Mouse (Mus musculus) kidney, adult 9 months (tissue): ENCODE measurements around the gene Akap6.
"Not testable (repeated sequence)": the region's sequence is repeated elsewhere in the genome, so short reads cannot be mapped to it uniquely, and the experiment has no call there.

Experiments
- DNase-seq: peaks from one replicate; pipeline ENCODE4 v3.0.0; 2022

Akap6 gene

GRCm38 (mm10) chr12:52718392-52718791 is 19.2 kb downstream of the Akap6 start:
- DNase-seq: no peak

GRCm38 (mm10) chr12:52719232-52719631 is 20.0 kb downstream of the Akap6 start:
- no peak for DNase-seq

DNA sequence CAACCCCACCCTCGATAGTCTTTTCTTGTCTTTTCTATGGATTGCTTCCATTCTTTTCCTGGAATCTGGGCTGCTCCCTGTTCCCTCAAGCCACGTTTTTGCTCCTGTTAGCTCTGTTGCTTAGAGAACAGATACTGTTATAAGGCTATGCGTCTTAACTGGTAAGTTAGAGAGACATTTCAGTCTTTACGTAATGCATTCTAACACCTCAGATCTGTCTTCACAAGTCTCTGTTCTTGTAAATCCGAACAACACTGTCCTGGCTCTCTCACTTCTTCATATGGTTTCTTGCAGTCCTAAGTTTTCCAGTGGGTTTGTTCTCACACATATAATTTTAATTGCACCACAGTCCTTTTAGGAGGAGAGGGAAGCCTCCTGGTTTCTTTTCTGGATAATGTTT is 20.5 kb downstream of the Akap6 start:
- DNase-seq: no peak

GRCm38 (mm10) chr12:52724039-52724615 is 24.9 kb downstream of the Akap6 start:
- DNase-seq: not testable (repeated sequence)

DNA sequence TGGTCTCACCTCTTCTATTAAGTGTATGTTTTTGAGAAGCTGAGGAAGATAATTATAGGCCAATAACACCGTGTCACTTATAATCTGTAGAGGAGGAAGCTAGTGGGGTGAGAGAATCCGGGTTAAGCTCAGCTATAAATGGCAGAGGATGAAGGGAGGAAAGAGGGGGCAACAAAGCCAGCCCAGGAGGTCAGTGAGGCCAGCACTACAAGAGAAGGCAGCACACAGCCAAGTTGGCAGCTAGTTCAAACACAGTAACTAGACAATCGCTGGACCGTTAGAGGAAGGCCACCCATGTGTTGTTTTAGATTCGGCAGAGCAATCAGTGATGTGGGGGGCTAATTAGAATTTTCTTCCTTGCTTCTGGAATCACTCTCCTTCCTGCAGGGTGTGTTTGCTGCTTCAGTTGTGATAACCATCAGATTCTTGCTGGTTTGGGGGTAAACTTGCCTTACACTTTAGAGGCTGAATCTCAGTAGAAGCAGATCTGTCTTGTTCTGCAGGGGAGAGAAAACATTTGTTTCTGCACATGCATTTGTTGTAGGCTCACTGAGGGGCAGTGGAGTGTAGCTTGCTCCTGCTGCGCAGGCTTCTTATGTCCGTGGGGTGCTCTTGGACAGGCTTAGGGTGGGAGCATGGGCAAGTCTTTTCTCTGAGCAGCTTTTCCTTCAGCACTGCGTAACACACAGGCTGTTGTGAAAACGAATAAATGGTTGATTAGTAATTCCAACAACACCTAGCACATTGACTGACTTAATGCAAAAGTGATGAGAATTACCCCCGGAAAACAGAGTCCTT is 27.4 kb downstream of the Akap6 start:
- no peak for DNase-seq

GRCm38 (mm10) chr12:52729396-52729795 is 30.2 kb downstream of the Akap6 start:
- DNase-seq: no peak

DNA sequence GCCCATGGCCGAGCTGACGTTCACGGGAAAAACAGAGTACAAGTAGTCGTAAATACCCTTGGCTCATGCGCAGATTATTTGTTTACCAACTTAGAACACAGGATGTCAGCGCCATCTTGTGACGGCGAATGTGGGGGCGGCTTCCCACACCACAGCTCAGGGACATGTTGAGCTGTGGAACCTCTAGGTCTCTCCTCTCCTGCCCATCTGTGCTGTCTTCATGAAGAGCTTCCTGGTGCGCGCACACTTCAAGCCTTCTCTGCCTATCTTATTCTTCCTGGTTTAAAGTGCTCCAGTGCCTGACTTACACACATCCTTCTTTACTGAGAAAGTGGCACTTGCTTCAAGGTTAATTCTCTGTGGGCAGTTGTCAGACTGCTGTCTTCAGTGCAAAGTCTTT is 36.0 kb downstream of the Akap6 start:
- not testable (repeated sequence) for DNase-seq

DNA sequence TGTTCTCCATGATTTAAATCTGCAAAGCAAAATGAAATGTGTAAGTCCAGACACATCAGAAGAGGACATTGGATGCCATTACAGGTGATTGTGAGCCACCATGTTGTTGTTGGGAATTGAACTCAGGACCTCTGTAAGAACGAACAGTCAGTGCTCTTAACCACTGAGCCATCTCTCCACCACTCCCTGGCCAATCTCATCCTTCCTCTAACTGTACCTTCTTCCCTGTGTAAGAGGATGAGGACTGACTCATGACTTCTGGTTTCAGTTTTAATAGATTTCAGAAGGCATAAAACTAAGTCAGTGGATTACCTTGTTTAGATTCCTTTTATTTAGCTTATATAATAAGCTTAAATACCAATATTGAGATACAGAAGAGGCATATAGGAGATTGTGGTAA is 38.0 kb downstream of the Akap6 start:
- no peak for DNase-seq

- no peak for DNase-seq
Observed at GRCm38 (mm10) chr12:52739326-52739725, 40.1 kb downstream of the Akap6 start.

DNA sequence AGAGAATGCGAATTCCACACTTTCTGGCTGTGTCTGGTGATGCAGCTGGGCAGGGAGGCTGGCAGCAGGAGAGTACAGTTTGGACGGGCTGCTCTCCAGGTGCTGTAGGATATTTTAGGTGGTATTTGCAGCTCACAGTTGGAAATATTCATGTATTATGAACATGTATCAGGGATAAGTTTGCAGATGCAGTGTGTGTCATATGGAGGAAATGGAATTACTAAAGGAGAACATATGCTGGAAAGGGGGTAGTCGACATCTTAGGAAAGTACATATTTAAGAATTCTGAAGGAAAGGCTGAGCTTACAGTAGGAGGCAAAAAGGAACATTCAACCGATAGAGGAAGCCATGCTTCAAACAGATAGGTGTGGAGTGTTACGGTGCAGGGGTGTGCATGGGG is 42.6 kb downstream of the Akap6 start:
- no peak for DNase-seq

DNA sequence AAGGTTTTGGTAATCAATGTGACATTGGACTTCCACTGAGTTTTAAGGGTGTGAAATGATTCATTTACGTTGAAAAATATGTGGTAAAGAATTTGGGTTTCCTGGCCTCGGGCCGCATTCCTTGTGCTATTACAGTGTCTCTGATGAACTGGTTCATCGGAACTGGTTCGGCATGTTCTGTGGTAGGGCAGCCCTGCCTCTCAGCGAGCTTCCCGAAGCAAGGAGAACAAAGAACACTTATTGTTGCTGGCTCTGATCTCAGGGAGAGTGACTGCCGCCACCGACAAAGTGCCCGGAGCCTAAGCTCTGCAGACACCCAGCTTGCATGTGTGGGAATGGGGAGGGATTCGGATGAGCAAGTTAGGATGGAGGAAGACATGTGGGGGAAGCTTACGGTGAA is 50.8 kb downstream of the Akap6 start:
- no peak for DNase-seq

DNA sequence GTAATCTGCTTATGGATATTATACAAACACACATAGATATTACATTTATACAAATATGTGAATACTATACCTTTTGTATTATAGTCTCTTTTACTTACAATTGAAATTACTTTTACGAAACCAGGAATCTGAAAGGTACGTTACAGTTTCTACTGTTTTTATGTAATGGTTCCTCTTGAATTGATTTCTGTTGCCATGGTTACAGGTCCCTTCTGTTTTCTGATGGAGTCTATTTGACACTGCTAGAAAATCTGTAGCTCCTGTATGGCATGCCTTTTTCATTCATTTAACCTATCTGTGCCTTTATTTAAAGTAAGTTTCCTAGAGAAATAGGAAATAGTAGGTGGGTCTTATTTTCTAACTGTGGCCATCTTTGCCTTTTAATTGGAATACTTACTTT is 56.5 kb downstream of the Akap6 start:
- DNase-seq: no peak

DNA sequence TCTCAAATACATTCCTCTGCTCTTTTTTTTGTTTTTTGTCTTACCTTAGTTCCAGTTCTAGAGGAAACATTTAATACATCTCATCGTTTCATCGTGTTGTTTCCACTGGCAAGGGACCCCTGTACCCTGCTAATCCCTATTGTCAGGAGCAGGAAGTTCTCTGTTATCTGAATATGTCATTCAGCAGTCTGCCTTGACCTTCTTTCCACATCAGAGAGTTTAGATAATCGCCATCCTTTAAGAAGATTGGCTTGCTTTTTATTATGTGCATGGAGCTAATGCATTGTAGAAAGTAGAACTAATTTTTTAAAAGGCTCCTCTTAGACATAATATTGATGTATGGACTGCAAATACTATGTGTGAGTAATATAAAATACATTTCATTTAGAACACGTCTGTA is 58.7 kb downstream of the Akap6 start:
- no peak for DNase-seq

DNA sequence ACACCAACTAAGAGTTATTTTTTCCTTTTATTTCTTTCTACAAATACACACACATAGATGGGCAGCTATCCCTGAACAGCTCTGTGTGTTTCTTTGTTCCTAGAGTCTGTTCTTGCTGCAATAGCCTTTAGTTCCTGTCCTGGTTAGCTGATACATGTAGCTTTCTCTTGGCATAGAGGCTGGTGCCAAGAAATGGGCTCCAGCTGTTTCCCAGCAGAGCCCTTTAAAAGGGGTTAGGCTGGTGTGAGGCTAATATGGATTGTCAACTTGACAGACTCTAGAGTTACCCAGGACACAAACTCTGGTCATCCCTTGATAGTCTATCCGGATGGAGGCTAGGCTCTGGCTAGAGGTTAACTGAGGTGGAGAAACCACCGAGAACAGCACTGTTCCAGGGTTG is 64.9 kb downstream of the Akap6 start:
- DNase-seq: no peak

DNA sequence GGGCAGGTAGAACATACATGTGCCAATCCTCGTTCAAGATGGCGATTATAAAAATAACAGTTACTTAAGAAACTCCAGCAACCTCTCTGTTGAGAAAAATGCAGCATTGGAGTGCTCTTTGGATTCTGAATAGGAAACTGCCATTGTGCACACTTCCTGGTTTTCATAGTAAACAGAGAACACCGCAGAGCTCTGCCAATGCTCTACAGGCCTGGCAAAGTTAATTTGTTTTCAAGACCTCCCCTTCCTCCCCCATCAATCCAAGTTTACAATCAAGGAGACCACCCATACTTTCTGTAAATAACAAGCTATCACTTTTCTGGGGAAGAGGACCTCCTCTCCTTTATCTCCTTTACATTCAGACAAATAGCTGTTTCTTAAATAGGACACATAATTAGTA is 65.6 kb downstream of the Akap6 start:
- DNase-seq: no peak

DNA sequence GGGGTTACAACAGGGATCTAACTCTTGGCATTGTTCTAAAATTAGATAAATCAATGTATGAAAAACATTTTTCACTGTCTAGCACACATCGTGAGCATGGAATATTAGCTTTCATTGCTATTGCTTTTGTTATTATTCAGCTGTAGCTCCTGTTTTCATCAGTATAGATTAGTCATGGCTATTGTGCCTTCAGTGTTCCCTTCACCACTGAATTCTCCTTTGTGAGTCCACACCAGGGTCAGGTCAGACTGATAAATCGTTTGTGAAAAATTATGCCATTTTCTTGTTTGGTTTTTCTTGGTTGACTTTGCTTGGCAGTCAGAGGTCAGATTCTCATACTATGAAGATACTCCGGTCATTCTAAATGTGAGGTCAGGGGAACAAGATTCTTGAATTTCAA is 70.4 kb downstream of the Akap6 start:
- DNase-seq: no peak

DNA sequence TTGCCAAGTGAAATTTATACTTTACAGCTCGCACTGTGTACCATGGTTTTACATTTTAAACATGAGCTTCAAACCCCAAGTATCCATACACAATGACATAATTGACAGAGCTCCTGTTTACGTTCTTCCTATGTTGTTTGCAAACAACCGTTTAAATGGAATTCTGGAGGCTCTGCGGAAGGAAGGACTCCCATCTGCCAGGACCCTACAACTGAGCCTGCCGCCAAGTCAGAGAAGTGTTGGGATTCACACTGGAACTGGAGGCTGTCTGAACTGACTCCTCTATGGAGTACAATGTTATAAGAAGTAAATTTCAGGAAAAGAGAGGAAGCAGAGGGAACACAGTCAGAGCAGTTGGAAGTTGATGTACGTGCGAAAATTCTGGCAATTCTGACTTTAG is 72.7 kb downstream of the Akap6 start:
- no peak for DNase-seq

DNA sequence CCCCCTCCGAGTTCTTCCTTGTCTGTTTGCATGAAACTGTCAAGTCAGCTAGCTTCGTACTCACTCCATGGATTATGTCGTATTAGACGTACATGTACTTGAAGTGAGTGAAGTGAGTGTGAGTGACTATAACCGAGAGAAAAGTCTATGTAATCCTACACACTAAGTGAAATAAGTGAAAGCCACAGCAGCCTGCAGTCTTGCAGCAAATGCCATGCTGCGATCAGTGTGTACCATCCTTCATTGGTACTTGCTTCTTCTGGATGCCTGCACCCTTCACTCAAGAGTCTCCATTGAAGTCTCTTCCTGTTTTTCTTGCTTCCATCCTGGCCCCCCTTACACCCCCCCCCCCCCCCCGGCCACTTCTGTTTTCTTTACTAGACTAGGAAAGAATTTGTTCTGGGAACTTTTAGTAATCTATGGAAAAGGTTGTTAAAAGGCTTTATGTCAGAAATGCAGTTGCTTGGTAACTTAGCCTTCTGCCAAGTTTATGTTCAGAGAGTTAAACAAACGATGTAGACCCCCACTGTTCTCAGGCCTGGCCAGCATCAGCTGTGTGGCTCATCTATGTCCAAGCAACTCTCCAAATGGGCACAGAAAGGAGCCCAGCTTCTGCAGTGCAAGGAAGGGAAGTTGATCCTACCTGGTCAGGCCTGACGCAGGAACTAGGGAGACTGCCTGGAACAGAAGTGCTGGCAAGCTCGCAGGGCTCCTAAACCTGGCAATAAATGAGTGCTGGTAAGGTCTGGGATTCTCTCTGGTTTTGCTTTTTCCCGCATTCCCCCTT is 73.5 kb downstream of the Akap6 start:
- no peak for DNase-seq

GRCm38 (mm10) chr12:52773847-52774246 is 74.7 kb downstream of the Akap6 start:
- DNase-seq: no peak

DNA sequence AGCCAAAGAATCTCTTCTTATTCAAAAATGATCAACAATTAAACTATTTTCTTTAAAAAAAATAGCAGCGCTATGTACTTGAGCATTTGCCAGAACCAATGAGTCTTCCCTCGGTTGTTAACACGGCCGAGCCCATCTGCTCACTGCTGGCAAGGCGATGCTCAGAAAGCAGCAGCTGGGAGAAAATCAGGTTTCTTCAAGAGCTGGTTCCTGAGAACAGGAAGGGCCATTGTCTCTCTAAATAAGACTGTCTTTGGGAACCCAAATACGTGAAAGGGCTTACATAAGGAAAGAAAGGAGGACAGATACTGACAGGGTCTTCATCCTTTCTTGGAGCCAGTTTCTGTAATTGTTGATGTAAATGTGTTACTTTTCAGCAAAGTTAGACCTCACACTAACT is 75.2 kb downstream of the Akap6 start:
- DNase-seq: no peak

- DNase-seq: no peak
Observed at GRCm38 (mm10) chr12:52780216-52780615, 81.0 kb downstream of the Akap6 start.

DNA sequence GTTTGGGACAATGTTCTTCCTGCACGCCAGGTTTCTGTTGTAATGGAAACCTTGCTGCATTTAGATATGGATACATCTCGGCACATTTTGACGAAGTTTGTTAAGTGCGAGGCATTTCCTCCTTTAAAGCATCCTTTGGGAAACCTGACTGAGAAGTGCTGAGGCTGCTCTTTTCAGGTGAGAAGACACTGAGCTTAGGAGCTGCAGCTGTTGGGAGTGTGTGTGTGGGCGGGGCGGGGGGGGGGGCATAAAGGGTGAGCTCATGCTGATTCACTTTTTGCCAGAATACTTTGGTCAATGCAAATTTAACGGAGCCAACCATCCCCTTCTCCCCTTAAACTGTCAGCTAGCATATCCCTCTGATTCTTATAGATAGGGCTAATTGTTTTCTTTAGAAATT is 81.9 kb downstream of the Akap6 start:
- DNase-seq: no peak

GRCm38 (mm10) chr12:52782902-52783441 is 83.8 kb downstream of the Akap6 start:
- peak; percentile 4 for DNase-seq

GRCm38 (mm10) chr12:52785217-52785616 is 86.0 kb downstream of the Akap6 start:
- DNase-seq: no peak
